Mouse (Mus musculus): ENCODE data around the gene Lzts3.

GRCm38 (mm10) chr2:130629080-130629838 is 13.3 kb downstream of the Lzts3 start:
- TF ChIP-seq CTCF (IDR thresholded peaks at IDR 0.05; ENCODE audit: insufficient read depth, low read length) (no peak), POLR2A (IDR thresholded peaks at IDR 0.05; ENCODE audit: borderline replicate concordance, extremely low read depth, low read depth, low read length) (no peak)
